Mouse (Mus musculus) heart, embryonic 11.5 days (tissue): ENCODE results near the gene Gls. TPM values are rescaled to one million over a fixed set of nuclear protein-coding genes. Genes with fewer than 3 reads are reported as not detected.

ENCODE experiments used
- ATAC-seq: fragments of 200-750 bp; cut with Nextera tagmentation; replicated peaks from 2 replicates; pipeline ENCODE4 v1.8.0; 2017; ENCODE audit warnings: moderate library complexity; ENCODE audit not compliant: insufficient number of reproducible peaks, low FRiP score, low TSS enrichment
- H3K27ac ChIP-seq: fragments of 300-500 bp; sonication (generic); 2 replicates; pipeline ENCODE4 v1.5.1; 2014; ENCODE audit warnings: mild to moderate bottlenecking, low read depth, low read length
- H3K27me3 ChIP-seq: fragments of 300-500 bp; sonication (generic); 2 replicates; pipeline ENCODE4 v1.6.1; 2014; ENCODE audit warnings: mild to moderate bottlenecking, low read length, mixed read lengths; ENCODE audit not compliant: control insufficient read depth, insufficient read depth
- H3K36me3 ChIP-seq: fragments of 300-500 bp; sonication (generic); 2 replicates; pipeline ENCODE4 v1.6.1; 2014; ENCODE audit warnings: mild to moderate bottlenecking, low read length, moderate library complexity, mixed read lengths; ENCODE audit not compliant: control insufficient read depth, insufficient read depth
- H3K4me1 ChIP-seq: fragments of 300-500 bp; sonication (generic); 2 replicates; pipeline ENCODE4 v1.6.1; 2014; ENCODE audit warnings: low read length; ENCODE audit not compliant: control insufficient read depth, insufficient read depth
- H3K4me2 ChIP-seq: fragments of 300-500 bp; sonication (generic); 2 replicates; pipeline ENCODE4 v1.6.1; 2014; ENCODE audit warnings: mild to moderate bottlenecking, moderate library complexity
- H3K4me3 ChIP-seq: fragments of 300-500 bp; sonication (generic); 2 replicates; pipeline ENCODE4 v1.5.1; 2014; ENCODE audit warnings: low read depth, low read length
- H3K9ac ChIP-seq: fragments of 300-500 bp; sonication (generic); 2 replicates; pipeline ENCODE4 v1.6.1; 2014; ENCODE audit warnings: mild to moderate bottlenecking, low read depth, low read length, moderate library complexity
- H3K9me3 ChIP-seq: fragments of 300-500 bp; sonication (generic); replicated peaks from 2 replicates; pipeline ENCODE4 v1.6.1; 2016; ENCODE audit warnings: low read length; ENCODE audit not compliant: control insufficient read depth
- WGBS: fragments of 180-500 bp; shearing (Covaris S2); extraction: QIAGEN DNeasy Blood & Tissue Kit; methylation state at CpG from one replicate; pipeline ENCODE4 v1.1.7; 2014; ENCODE audit not compliant: insufficient replicate concordance; 5-methylcytosine and 5-hydroxymethylcytosine counted together
- polyA plus RNA-seq: library from polyadenylated mRNA; unstranded; fragments of >200 nt; fragmentation: Nextera tagmentation; extraction: Ambion mirVana; gene quantifications from 2 replicates; pipeline ENCODE4 v1.2.1, GENCODE M21; 2014

Gene Gls
- polyA plus RNA-seq, 1 experiment from 2014 or later: 36.0 TPM

DNA sequence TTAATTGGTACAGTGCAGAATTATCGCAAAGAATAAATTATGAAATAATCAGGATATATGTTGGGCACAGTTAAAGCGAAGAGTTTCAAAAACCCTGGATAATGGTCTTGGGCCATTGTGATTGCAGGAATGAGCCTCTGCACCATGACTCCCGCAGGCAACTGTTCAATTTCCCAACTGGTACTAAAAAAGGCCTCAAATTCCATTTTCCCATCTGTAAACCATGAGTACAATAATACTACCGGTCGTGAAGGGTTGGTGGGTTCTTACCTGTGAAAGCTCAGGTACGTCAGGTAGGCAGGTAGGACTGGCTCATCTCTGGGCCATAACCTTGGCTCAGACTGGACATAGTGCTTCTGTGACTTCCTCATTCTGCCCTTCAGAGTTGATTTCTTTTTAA, 35.0 kb upstream of the Gls start:
- H3K9me3 ChIP-seq: no peaks in the 10 kb centered on the region
- H3K4me1 ChIP-seq: no peaks in the 10 kb centered on the region
- H3K27ac ChIP-seq: no peak overlapping the region
- no peaks in the 10 kb centered on the region for H3K36me3 ChIP-seq
- H3K4me2 ChIP-seq: no peak overlapping the region
- H3K27me3 ChIP-seq: no peaks in the 10 kb centered on the region
- H3K9ac ChIP-seq: no peak overlapping the region
- no peak for ATAC-seq
- 85% methylated on average over 6 of the region's 6 CpGs for WGBS
- no peak overlapping the region for H3K4me3 ChIP-seq

DNA sequence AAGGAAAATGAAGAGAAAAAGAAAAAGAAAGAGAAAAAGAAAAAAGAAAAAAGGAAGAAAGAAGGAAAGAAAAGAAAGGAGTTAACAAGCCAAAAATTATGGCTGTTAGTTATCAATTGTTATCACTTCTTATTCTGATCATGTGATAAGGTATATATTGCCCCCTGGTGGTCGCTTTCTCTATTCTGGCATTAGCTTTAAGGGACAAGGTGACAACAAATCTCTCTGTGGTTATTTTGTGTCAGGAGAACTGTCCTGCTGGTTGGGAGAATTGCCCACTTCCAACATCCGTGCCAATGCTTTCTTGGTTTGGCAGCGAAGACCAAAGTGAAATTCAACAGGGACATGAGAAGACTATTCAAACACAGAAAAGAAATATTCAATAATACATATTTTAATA, 34.6 kb upstream of the Gls start:
- no peaks in the 10 kb centered on the region for H3K27me3 ChIP-seq
- H3K9me3 ChIP-seq: no peaks in the 10 kb centered on the region
- H3K4me1 ChIP-seq: no peaks in the 10 kb centered on the region
- no peaks in the 10 kb centered on the region for H3K36me3 ChIP-seq
- H3K4me2 ChIP-seq: no peak overlapping the region
- no peak for ATAC-seq
- WGBS: 56% methylated on average over 3 of the region's 3 CpGs
- no peak overlapping the region for H3K27ac ChIP-seq
- no peak overlapping the region for H3K9ac ChIP-seq
- no peak overlapping the region for H3K4me3 ChIP-seq

DNA sequence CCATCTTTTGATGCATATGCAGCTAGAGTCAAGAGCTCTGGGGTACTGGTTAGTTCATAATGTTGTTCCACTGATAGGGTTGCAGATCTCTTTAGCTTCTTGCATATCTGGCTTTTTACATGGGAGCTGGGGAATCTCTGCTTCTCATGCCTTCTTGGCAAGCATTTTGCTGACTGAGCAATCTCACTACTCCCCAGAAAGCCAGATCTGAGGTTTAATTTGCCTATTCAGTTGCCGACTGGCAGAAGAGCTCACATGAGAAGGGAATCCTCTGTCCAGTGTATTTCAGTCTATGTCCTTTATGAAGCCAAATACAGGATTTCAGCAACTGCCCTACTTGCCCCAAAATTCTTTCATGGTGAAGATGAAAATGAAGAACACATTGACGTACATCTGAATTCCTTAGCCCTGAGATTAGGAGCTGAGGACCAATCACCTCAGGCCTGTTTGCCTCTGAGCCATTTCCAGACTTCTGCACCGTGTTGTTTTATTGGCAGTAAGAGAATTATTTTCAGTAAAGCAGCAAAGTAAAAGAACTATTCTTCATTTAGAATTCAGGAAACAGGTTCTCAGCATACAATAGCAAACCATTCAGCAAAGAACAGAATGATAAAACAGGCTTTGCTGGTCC, 33.0 kb upstream of the Gls start:
- no peak for ATAC-seq
- Histone ChIP-seq H3K9ac (no peak overlapping the region), H3K27ac (no peak overlapping the region)

GRCm38 (mm10) chr1:52264290-52264689, 31.3 kb upstream of the Gls start:
- 56% methylated on average over 3 of the region's 3 CpGs for WGBS
- Histone ChIP-seq H3K9ac (no peak overlapping the region), H3K9me3 (no peaks in the 10 kb centered on the region), H3K4me1 (no peaks in the 10 kb centered on the region), H3K4me3 (no peak overlapping the region), H3K4me2 (no peak overlapping the region), H3K27ac (no peak overlapping the region), H3K27me3 (no peaks in the 10 kb centered on the region), H3K36me3 (no peaks in the 10 kb centered on the region)
- no peak for ATAC-seq

More for the DNA sequence above, 33.0 kb upstream of the Gls start:
- Histone ChIP-seq H3K27me3 (no peaks in the 10 kb centered on the region), H3K4me3 (no peak overlapping the region), H3K4me1 (no peaks in the 10 kb centered on the region), H3K9me3 (no peaks in the 10 kb centered on the region), H3K4me2 (no peak overlapping the region), H3K36me3 (no peaks in the 10 kb centered on the region)
- WGBS: 59% methylated on average over 3 of the region's 3 CpGs

DNA sequence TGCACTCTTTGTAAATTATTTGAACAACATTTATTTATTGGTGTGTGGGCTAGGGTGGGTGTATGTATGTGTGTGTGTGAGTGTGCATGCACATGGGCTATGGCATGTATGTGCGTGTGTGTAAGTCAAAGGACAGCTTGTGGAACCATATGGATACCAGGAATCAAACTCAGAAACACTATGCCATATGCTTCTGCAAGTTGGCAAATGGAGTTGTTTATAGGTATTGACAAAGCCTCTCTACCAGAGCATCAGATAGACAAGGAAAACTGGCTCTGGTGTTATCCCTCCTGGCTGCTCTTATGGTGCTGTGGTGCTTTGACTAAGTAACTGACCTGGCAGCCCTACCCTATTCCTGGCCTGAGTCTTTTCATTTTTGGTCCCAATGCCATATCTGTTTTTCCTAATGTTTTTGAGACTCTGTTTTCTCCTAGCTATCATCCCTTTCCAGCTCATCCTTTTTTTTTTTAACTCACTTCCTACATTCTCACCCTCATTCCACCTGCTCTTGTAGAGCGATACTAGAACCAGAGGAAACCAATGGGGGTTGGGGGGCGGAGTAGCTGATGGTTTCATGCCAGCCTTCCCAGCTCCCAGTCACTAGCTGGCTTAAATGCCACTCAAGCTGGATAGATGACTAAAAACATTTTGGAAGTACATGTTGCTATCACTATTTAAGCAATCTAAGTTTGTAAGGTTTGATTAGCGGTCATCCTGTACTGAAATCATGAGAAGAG, 27.5 kb upstream of the Gls start:
- H3K9ac ChIP-seq: no peak overlapping the region
- H3K27me3 ChIP-seq: no peaks in the 10 kb centered on the region
- no peaks in the 10 kb centered on the region for H3K9me3 ChIP-seq
- no peaks in the 10 kb centered on the region for H3K36me3 ChIP-seq
- H3K4me3 ChIP-seq: no peak overlapping the region
- no peak overlapping the region for H3K4me2 ChIP-seq
- ATAC-seq: no peak
- WGBS: 87% methylated on average over 4 of the region's 4 CpGs
- H3K4me1 ChIP-seq: no peaks in the 10 kb centered on the region
- H3K27ac ChIP-seq: no peak overlapping the region

- Histone ChIP-seq H3K36me3 (no peaks in the 10 kb centered on the region), H3K9me3 (no peaks in the 10 kb centered on the region), H3K9ac (no peak overlapping the region), H3K4me2 (no peak overlapping the region), H3K4me1 (no peaks in the 10 kb centered on the region), H3K27ac (no peak overlapping the region), H3K4me3 (no peak overlapping the region), H3K27me3 (no peaks in the 10 kb centered on the region)
- 80% methylated on average over 9 of the region's 9 CpGs for WGBS
- no peak for ATAC-seq
These were observed 25.1 kb upstream of the Gls start for GRCm38 (mm10) chr1:52258006-52258749.

DNA sequence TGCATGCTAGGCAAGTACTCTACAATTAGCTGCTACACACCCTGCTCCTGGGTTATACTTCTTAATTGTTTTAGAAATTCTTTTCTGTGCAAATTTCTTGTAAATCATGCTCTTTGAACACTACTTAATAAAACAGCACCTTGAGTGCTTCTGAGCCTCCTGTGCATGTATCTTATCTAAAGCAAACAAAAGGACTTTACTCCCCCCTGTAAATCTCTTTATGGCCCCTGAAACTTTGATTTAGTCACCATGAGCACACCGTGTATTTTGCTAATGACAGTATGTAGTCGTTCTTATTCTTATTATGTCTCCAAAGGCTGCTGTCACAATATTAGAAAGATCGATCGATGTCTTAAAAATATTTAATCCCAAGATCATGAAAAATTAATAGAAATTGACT, 23.9 kb upstream of the Gls start:
- Histone ChIP-seq H3K4me3 (no peak overlapping the region), H3K4me1 (no peaks in the 10 kb centered on the region), H3K4me2 (no peak overlapping the region), H3K27me3 (no peaks in the 10 kb centered on the region), H3K9me3 (no peaks in the 10 kb centered on the region), H3K27ac (no peak overlapping the region), H3K36me3 (no peaks in the 10 kb centered on the region), H3K9ac (no peak overlapping the region)
- no peak for ATAC-seq
- 67% methylated on average over 4 of the region's 4 CpGs for WGBS

DNA sequence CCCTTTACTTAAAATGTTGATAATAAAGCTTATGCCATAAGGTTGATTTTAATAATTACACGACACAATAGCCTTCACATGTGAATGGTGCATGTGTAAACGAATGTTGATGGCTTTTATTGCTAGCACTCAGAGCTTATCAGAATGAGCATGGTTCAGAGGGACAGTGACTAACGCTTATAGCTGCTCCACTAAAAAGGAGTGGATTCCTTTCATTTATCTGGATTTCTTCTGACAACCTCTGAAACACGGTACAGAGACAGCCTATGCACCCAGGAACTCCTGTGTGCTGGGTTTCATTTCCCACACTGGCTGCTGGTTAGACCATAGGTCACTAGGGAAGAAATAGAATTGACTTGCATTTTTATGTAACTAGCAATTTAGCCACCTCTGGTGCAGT, 23.2 kb upstream of the Gls start:
- Histone ChIP-seq H3K27ac (no peak overlapping the region), H3K4me2 (no peak overlapping the region), H3K4me1 (peaks cover 4% of the 10 kb centered on the region; the same call in 1 of the 2 replicates), H3K27me3 (no peaks in the 10 kb centered on the region), H3K9ac (no peak overlapping the region), H3K36me3 (no peaks in the 10 kb centered on the region), H3K9me3 (no peaks in the 10 kb centered on the region), H3K4me3 (no peak overlapping the region)
- 66% methylated on average over 4 of the region's 4 CpGs for WGBS
- ATAC-seq: no peak
